Mouse (Mus musculus): ENCODE data around the gene Kat8. TPM values are rescaled to one million over a fixed set of nuclear protein-coding genes. Genes with fewer than 3 reads are reported as not detected.

The Kat8 gene
- polyA plus RNA-seq, 1 experiment from 2014 or later = 37.8 TPM

GRCm38 (mm10) chr7:127898179-127898956, 13.9 kb upstream of the Kat8 start:
- WGBS = 30% methylated on average over 10 of the region's 10 CpGs

GRCm38 (mm10) chr7:127899997-127900396, 12.3 kb upstream of the Kat8 start:
- Histone ChIP-seq H3K4me3 (no peak overlapping the region), H3K9ac (no peak overlapping the region), H3K27me3 (no peaks in the 10 kb centered on the region), H3K27ac (no peak overlapping the region), H3K36me3 (no peaks in the 10 kb centered on the region), H3K9me3 (no peaks in the 10 kb centered on the region), H3K4me1 (peaks cover 6% of the 10 kb centered on the region), H3K4me2 (no peak overlapping the region)
- ATAC-seq (ENCODE audit: insufficient number of reproducible peaks, low FRiP score, low TSS enrichment, low read depth) = no peak
- 40% methylated on average over 7 of the region's 7 CpGs for WGBS

More at GRCm38 (mm10) chr7:127898179-127898956, 13.9 kb upstream of the Kat8 start:
- Histone ChIP-seq H3K27ac (no peak overlapping the region), H3K4me2 (no peak overlapping the region), H3K9ac (no peak overlapping the region), H3K4me3 (no peak overlapping the region), H3K9me3 (no peaks in the 10 kb centered on the region), H3K4me1 (peaks cover 10% of the 10 kb centered on the region), H3K36me3 (no peaks in the 10 kb centered on the region), H3K27me3 (no peaks in the 10 kb centered on the region)
- ATAC-seq (ENCODE audit: insufficient number of reproducible peaks, low FRiP score, low TSS enrichment, low read depth) = no peak

GRCm38 (mm10) chr7:127901772-127902171, 10.5 kb upstream of the Kat8 start:
- ATAC-seq (ENCODE audit: insufficient number of reproducible peaks, low FRiP score, low TSS enrichment, low read depth) = no peak
- Histone ChIP-seq H3K4me2 (no peak overlapping the region), H3K27me3 (no peaks in the 10 kb centered on the region), H3K9ac (no peak overlapping the region), H3K4me1 (peaks cover 10% of the 10 kb centered on the region), H3K9me3 (no peaks in the 10 kb centered on the region), H3K27ac (no peak overlapping the region), H3K4me3 (no peak overlapping the region), H3K36me3 (peaks cover 16% of the 10 kb centered on the region)
- WGBS = 78% methylated on average over 2 of the region's 2 CpGs

- H3K27me3 ChIP-seq = no peaks in the 10 kb centered on the region
- peak within 1 kb of the TSS; percentile 74 for H3K4me2 ChIP-seq
- peak within 1 kb of the TSS; percentile 66 for H3K9ac ChIP-seq
- H3K4me3 ChIP-seq = peak within 1 kb of the TSS; percentile 62
- H3K4me1 ChIP-seq = peaks cover 10% of the 10 kb centered on the region
- peaks cover 41% of the 10 kb centered on the region for H3K36me3 ChIP-seq
- H3K9me3 ChIP-seq = no peaks in the 10 kb centered on the region
- 4% methylated on average over 38 of the region's 38 CpGs for WGBS
- ATAC-seq (ENCODE audit: insufficient number of reproducible peaks, low FRiP score, low TSS enrichment, low read depth) = peak; percentile 81
- peak within 1 kb of the TSS; percentile 88 for H3K27ac ChIP-seq
Measured at GRCm38 (mm10) chr7:127903971-127904796, 8.1 kb upstream of the Kat8 start, which contains the start of gene Bckdk. TSS of gene Bckdk (plus strand) at chr7:127904082.

- no peaks in the 10 kb centered on the region for H3K9me3 ChIP-seq
- no peak overlapping the region for H3K9ac ChIP-seq
- no peaks in the 10 kb centered on the region for H3K27me3 ChIP-seq
- H3K4me3 ChIP-seq = no peak overlapping the region
- WGBS = 95% methylated on average over 12 of the region's 12 CpGs
- no peak overlapping the region for H3K27ac ChIP-seq
- H3K36me3 ChIP-seq = peaks cover 50% of the 10 kb centered on the region
- peaks cover 14% of the 10 kb centered on the region for H3K4me1 ChIP-seq
- ATAC-seq (ENCODE audit: insufficient number of reproducible peaks, low FRiP score, low TSS enrichment, low read depth) = no peak
- no peak overlapping the region for H3K4me2 ChIP-seq
Measured at GRCm38 (mm10) chr7:127907939-127908338, 4.4 kb upstream of the Kat8 start.

GRCm38 (mm10) chr7:127908656-127909055, 3.7 kb upstream of the Kat8 start:
- WGBS = 87% methylated on average over 4 of the region's 4 CpGs
- Histone ChIP-seq H3K4me1 (peaks cover 18% of the 10 kb centered on the region), H3K9ac (no peak overlapping the region), H3K9me3 (no peaks in the 10 kb centered on the region), H3K27ac (no peak overlapping the region), H3K4me2 (no peak overlapping the region), H3K36me3 (peaks cover 50% of the 10 kb centered on the region), H3K27me3 (no peaks in the 10 kb centered on the region), H3K4me3 (no peak overlapping the region)
- ATAC-seq (ENCODE audit: insufficient number of reproducible peaks, low FRiP score, low TSS enrichment, low read depth) = no peak

- Histone ChIP-seq H3K27me3 (no peaks in the 10 kb centered on the region), H3K4me1 (peaks cover 7% of the 10 kb centered on the region), H3K4me3 (peak overlapping the region; percentile 94), H3K36me3 (peaks cover 47% of the 10 kb centered on the region), H3K9me3 (no peaks in the 10 kb centered on the region), H3K27ac (peak overlapping the region; percentile 94), H3K4me2 (peak overlapping the region; percentile 62), H3K9ac (peak overlapping the region; percentile 87)
- WGBS = 18% methylated on average over 4 of the region's 4 CpGs
- no peak for ATAC-seq (ENCODE audit: insufficient number of reproducible peaks, low FRiP score, low TSS enrichment, low read depth)
Measured at GRCm38 (mm10) chr7:127912938-127913337, 622 bp downstream of the Kat8 start.

GRCm38 (mm10) chr7:127915293-127915692, 3.0 kb downstream of the Kat8 start:
- H3K27ac ChIP-seq = no peak overlapping the region
- no peak overlapping the region for H3K9ac ChIP-seq
- peaks cover 37% of the 10 kb centered on the region for H3K36me3 ChIP-seq
- 84% methylated on average over 12 of the region's 12 CpGs for WGBS
- no peak overlapping the region for H3K4me2 ChIP-seq
- no peaks in the 10 kb centered on the region for H3K27me3 ChIP-seq
- H3K4me3 ChIP-seq = no peak overlapping the region
- ATAC-seq (ENCODE audit: insufficient number of reproducible peaks, low FRiP score, low TSS enrichment, low read depth) = no peak
- H3K4me1 ChIP-seq = peaks cover 7% of the 10 kb centered on the region
- H3K9me3 ChIP-seq = no peaks in the 10 kb centered on the region

GRCm38 (mm10) chr7:127918203-127918602, 5.9 kb downstream of the Kat8 start:
- Histone ChIP-seq H3K36me3 (peaks cover 56% of the 10 kb centered on the region), H3K9ac (no peak overlapping the region), H3K27ac (no peak overlapping the region), H3K4me1 (peaks cover under 1% of the 10 kb centered on the region), H3K4me3 (no peak overlapping the region), H3K4me2 (no peak overlapping the region), H3K27me3 (no peaks in the 10 kb centered on the region), H3K9me3 (no peaks in the 10 kb centered on the region)
- ATAC-seq (ENCODE audit: insufficient number of reproducible peaks, low FRiP score, low TSS enrichment, low read depth) = no peak
- 53% methylated on average over 3 of the region's 3 CpGs for WGBS

- H3K4me1 ChIP-seq = no peaks in the 10 kb centered on the region
Measured at GRCm38 (mm10) chr7:127919290-127919689, 7.0 kb downstream of the Kat8 start.

GRCm38 (mm10) chr7:127921516-127921915, 9.2 kb downstream of the Kat8 start:
- Histone ChIP-seq H3K9ac (no peak overlapping the region), H3K27me3 (no peaks in the 10 kb centered on the region), H3K4me3 (no peak overlapping the region), H3K27ac (no peak overlapping the region), H3K4me2 (no peak overlapping the region), H3K9me3 (no peaks in the 10 kb centered on the region), H3K4me1 (no peaks in the 10 kb centered on the region), H3K36me3 (peaks cover 69% of the 10 kb centered on the region)
- WGBS = 70% methylated on average over 8 of the region's 8 CpGs
- ATAC-seq (ENCODE audit: insufficient number of reproducible peaks, low FRiP score, low TSS enrichment, low read depth) = no peak

More at GRCm38 (mm10) chr7:127919290-127919689, 7.0 kb downstream of the Kat8 start:
- Histone ChIP-seq H3K9ac (no peak overlapping the region), H3K9me3 (no peaks in the 10 kb centered on the region), H3K27me3 (no peaks in the 10 kb centered on the region), H3K27ac (no peak overlapping the region), H3K36me3 (peaks cover 62% of the 10 kb centered on the region), H3K4me2 (no peak overlapping the region), H3K4me3 (no peak overlapping the region)
- no peak for ATAC-seq (ENCODE audit: insufficient number of reproducible peaks, low FRiP score, low TSS enrichment, low read depth)
- WGBS = 80% methylated on average over 7 of the region's 7 CpGs

Measured in limb, embryonic 15.5 days (tissue).